Mouse (Mus musculus) embryonic fibroblast, embryonic 13.5 days (primary cell): Measurements from ENCODE around the gene Olfr619. TPM values are rescaled to one million over a fixed set of nuclear protein-coding genes. Genes with fewer than 3 reads are reported as not detected.

ENCODE experiments used
- H3K27ac ChIP-seq: 2 replicates; pipeline ENCODE4 v1.5.1; 2012; ENCODE audit warnings: low read length, control low read depth, inconsistent platforms; ENCODE audit not compliant: insufficient read depth
- H3K4me1 ChIP-seq: 2 replicates; pipeline ENCODE4 v1.6.1; 2011; ENCODE audit warnings: low read length; ENCODE audit not compliant: control insufficient read depth, insufficient read depth
- H3K4me3 ChIP-seq: 2 replicates; pipeline ENCODE4 v1.5.1; 2011; ENCODE audit warnings: mild to moderate bottlenecking, control low read depth, low read length; ENCODE audit not compliant: insufficient read depth
- CTCF ChIP-seq: IDR thresholded peaks from 2 replicates; pipeline ENCODE4 v1.5.1; 2011; ENCODE audit warnings: mild to moderate bottlenecking, control low read depth, low read length, moderate library complexity, borderline replicate concordance; ENCODE audit not compliant: insufficient read depth
- POLR2A ChIP-seq: IDR thresholded peaks from 2 replicates; pipeline ENCODE4 v1.6.1; 2011; ENCODE audit warnings: low read depth, mild to moderate bottlenecking, control low read depth, low read length, moderate library complexity
- polyA plus RNA-seq: library from polyadenylated mRNA; stranded (reverse); fragments of >200 nt; gene quantifications from 2 replicates; pipeline ENCODE4 v1.2.4, GENCODE M21; 2011; ENCODE audit warnings: low read depth; ENCODE audit not compliant: missing spikeins, insufficient read length

Gene Olfr619
- polyA plus RNA-seq: not detected in 2 replicates

- TF ChIP-seq CTCF (no peak), POLR2A (no peak)
- Histone ChIP-seq H3K4me1 (no peaks in the 10 kb centered on the region), H3K27ac (no peak within 1 kb of the TSS), H3K4me3 (no peak within 1 kb of the TSS)
Measured at GRCm38 (mm10) chr7:103600275-103600674, at the start of gene Olfr619. Gene Olfr619 (plus strand): TSS chr7:103600575.

- TF ChIP-seq POLR2A (no peak), CTCF (no peak)
- Histone ChIP-seq H3K27ac (no peak within 1 kb of the TSS), H3K4me3 (no peak within 1 kb of the TSS), H3K4me1 (no peaks in the 10 kb centered on the region)
Measured at GRCm38 (mm10) chr7:103555779-103556178, 44.6 kb upstream of the Olfr619 start, which contains the start of gene Olfr615. Gene Olfr615 (plus strand): TSS chr7:103556079.

GRCm38 (mm10) chr7:103569043-103569442 lies 31.3 kb upstream of the Olfr619 start, which contains the start of gene Olfr616:
Gene Olfr616 (minus strand): TSS chr7:103569143.
- no peak within 1 kb of the TSS for H3K4me3 ChIP-seq
- no peaks in the 10 kb centered on the region for H3K4me1 ChIP-seq
- no peak for TF ChIP-seq CTCF
- TF ChIP-seq POLR2A: no peak
- no peak within 1 kb of the TSS for H3K27ac ChIP-seq

- H3K27ac ChIP-seq: no peak within 1 kb of the TSS
Measured at GRCm38 (mm10) chr7:103572761-103573160, 27.6 kb upstream of the Olfr619 start, which contains the start of gene Olfr617. Gene Olfr617 (plus strand): TSS chr7:103573061.

GRCm38 (mm10) chr7:103589803-103590202 lies 10.6 kb upstream of the Olfr619 start, which contains the start of gene Olfr618:
Gene Olfr618 (plus strand): TSS chr7:103590103.
- no peak within 1 kb of the TSS for H3K4me3 ChIP-seq
- TF ChIP-seq POLR2A: no peak
- no peak for TF ChIP-seq CTCF
- H3K4me1 ChIP-seq: no peaks in the 10 kb centered on the region
- no peak within 1 kb of the TSS for H3K27ac ChIP-seq

More at GRCm38 (mm10) chr7:103572761-103573160, 27.6 kb upstream of the Olfr619 start, which contains the start of gene Olfr617:
- H3K4me3 ChIP-seq: no peak within 1 kb of the TSS
- no peaks in the 10 kb centered on the region for H3K4me1 ChIP-seq
- TF ChIP-seq CTCF: no peak
- TF ChIP-seq POLR2A: no peak

GRCm38 (mm10) chr7:103607425-103607824 lies 7.0 kb downstream of the Olfr619 start:
- H3K4me3 ChIP-seq: no peak overlapping the region
- TF ChIP-seq POLR2A (no peak), CTCF (no peak)
- no peaks in the 10 kb centered on the region for H3K4me1 ChIP-seq
- no peak overlapping the region for H3K27ac ChIP-seq

- no peaks in the 10 kb centered on the region for H3K4me1 ChIP-seq
- no peak within 1 kb of the TSS for H3K4me3 ChIP-seq
- TF ChIP-seq POLR2A (no peak), CTCF (no peak)
- no peak within 1 kb of the TSS for H3K27ac ChIP-seq
Measured at GRCm38 (mm10) chr7:103612434-103612833, 12.1 kb downstream of the Olfr619 start, which contains the start of gene Olfr620. Gene Olfr620 (minus strand): TSS chr7:103612534.

- TF ChIP-seq POLR2A: no peak
- TF ChIP-seq CTCF: no peak
- no peak overlapping the region for H3K4me3 ChIP-seq
- no peak overlapping the region for H3K27ac ChIP-seq
- H3K4me1 ChIP-seq: no peaks in the 10 kb centered on the region
Measured at GRCm38 (mm10) chr7:103636795-103637194, 36.4 kb downstream of the Olfr619 start.

- Histone ChIP-seq H3K27ac (no peak within 1 kb of the TSS), H3K4me1 (no peaks in the 10 kb centered on the region), H3K4me3 (no peak within 1 kb of the TSS)
- no peak for TF ChIP-seq POLR2A
- no peak for TF ChIP-seq CTCF
Measured at GRCm38 (mm10) chr7:103642602-103643001, 42.2 kb downstream of the Olfr619 start, which contains the start of gene Olfr622. Gene Olfr622 (minus strand): TSS chr7:103642702.

- Histone ChIP-seq H3K4me3 (no peak overlapping the region), H3K27ac (no peak overlapping the region), H3K4me1 (no peaks in the 10 kb centered on the region)
- TF ChIP-seq POLR2A (no peak), CTCF (no peak)
Measured at GRCm38 (mm10) chr7:103644070-103644469, 43.7 kb downstream of the Olfr619 start.

Other genes with a start within 250 kb of the Olfr619 start
- not detected in 2 replicates for gene Olfr601, start 237.9 kb upstream of the Olfr619 start, polyA plus RNA-seq
- not detected in 2 replicates for gene Olfr603, start 214.4 kb upstream of the Olfr619 start, polyA plus RNA-seq
- not detected in 2 replicates for gene Usp17lc, start 185.5 kb upstream of the Olfr619 start, polyA plus RNA-seq
- not detected in 2 replicates for gene Olfr605, start 155.1 kb upstream of the Olfr619 start, polyA plus RNA-seq
- gene Olfr606, start 151.5 kb upstream of the Olfr619 start, polyA plus RNA-seq: not detected in 2 replicates
- gene Olfr607, start 136.4 kb upstream of the Olfr619 start, polyA plus RNA-seq: not detected in 2 replicates
- not detected in 2 replicates for gene Olfr608, start 130.7 kb upstream of the Olfr619 start, polyA plus RNA-seq
- gene Olfr609, start 102.5 kb upstream of the Olfr619 start, polyA plus RNA-seq: not detected in 2 replicates
- not detected in 2 replicates for gene Olfr610, start 88.5 kb upstream of the Olfr619 start, polyA plus RNA-seq
- gene Olfr611, start 79.7 kb upstream of the Olfr619 start, polyA plus RNA-seq: not detected in 2 replicates
- gene Olfr612, start 57.9 kb upstream of the Olfr619 start, polyA plus RNA-seq: not detected in 2 replicates
- not detected in 2 replicates for gene Olfr613, start 52.5 kb upstream of the Olfr619 start, polyA plus RNA-seq
- gene Olfr615, start 44.5 kb upstream of the Olfr619 start, polyA plus RNA-seq: not detected in 2 replicates
- not detected in 2 replicates for gene Olfr616, start 31.4 kb upstream of the Olfr619 start, polyA plus RNA-seq
- not detected in 2 replicates for gene Olfr617, start 27.5 kb upstream of the Olfr619 start, polyA plus RNA-seq
- not detected in 2 replicates for gene Olfr618, start 10.5 kb upstream of the Olfr619 start, polyA plus RNA-seq
- gene Olfr620, start 12.0 kb downstream of the Olfr619 start, polyA plus RNA-seq: not detected in 2 replicates
- gene Olfr622, start 42.1 kb downstream of the Olfr619 start, polyA plus RNA-seq: not detected in 2 replicates
- not detected in 2 replicates for gene Olfr623, start 63.1 kb downstream of the Olfr619 start, polyA plus RNA-seq
- not detected in 2 replicates for gene Olfr624, start 70.6 kb downstream of the Olfr619 start, polyA plus RNA-seq
- gene Olfr625-ps1, start 82.1 kb downstream of the Olfr619 start, polyA plus RNA-seq: not detected in 2 replicates
- gene Olfr243, start 114.1 kb downstream of the Olfr619 start, polyA plus RNA-seq: not detected in 2 replicates
- not detected in 2 replicates for gene Olfr628, start 129.8 kb downstream of the Olfr619 start, polyA plus RNA-seq
- gene Olfr629, start 144.4 kb downstream of the Olfr619 start, polyA plus RNA-seq: not detected in 2 replicates
- gene Olfr630, start 156.8 kb downstream of the Olfr619 start, polyA plus RNA-seq: not detected in 2 replicates
- not detected in 2 replicates for gene Olfr69, start 171.0 kb downstream of the Olfr619 start, polyA plus RNA-seq
- not detected in 2 replicates for gene Olfr68, start 179.1 kb downstream of the Olfr619 start, polyA plus RNA-seq
- gene Olfr67, start 191.2 kb downstream of the Olfr619 start, polyA plus RNA-seq: not detected in 2 replicates
- gene Hbb-bt, start 213.4 kb downstream of the Olfr619 start, polyA plus RNA-seq: not detected in 2 replicates
- gene Hbb-bs, start 227.5 kb downstream of the Olfr619 start, polyA plus RNA-seq: not detected in 2 replicates
- not detected in 2 replicates for gene Hbb-bh2, start 239.9 kb downstream of the Olfr619 start, polyA plus RNA-seq
- not detected in 2 replicates for gene Hbb-bh1, start 242.6 kb downstream of the Olfr619 start, polyA plus RNA-seq